Mouse (Mus musculus) hindbrain, embryonic 15.5 days (tissue): ENCODE data around the gene Bend5. TPM values are rescaled to one million over a fixed set of nuclear protein-coding genes. Genes with fewer than 3 reads are reported as not detected.

Experiments
- ATAC-seq: fragments of 200-750 bp; cut with Nextera tagmentation; 2 replicates; pipeline ENCODE4 v1.8.0; 2017; ENCODE audit warnings: low read depth, moderate number of reproducible peaks, moderate TSS enrichment; ENCODE audit not compliant: low FRiP score
- H3K27ac ChIP-seq: fragments of 300-500 bp; sonication (generic); replicated peaks from 2 replicates; pipeline ENCODE4 v1.5.1; 2015; ENCODE audit warnings: mild to moderate bottlenecking, inconsistent platforms
- H3K27me3 ChIP-seq: fragments of 300-500 bp; sonication (generic); 2 replicates; pipeline ENCODE4 v1.6.1; 2015; ENCODE audit warnings: control low read depth, inconsistent platforms
- H3K36me3 ChIP-seq: fragments of 300-500 bp; sonication (generic); 2 replicates; pipeline ENCODE4 v1.6.1; 2015; ENCODE audit warnings: control low read depth, inconsistent platforms
- H3K4me1 ChIP-seq: fragments of 300-500 bp; sonication (generic); replicated peaks from 2 replicates; pipeline ENCODE4 v1.6.1; 2015; ENCODE audit warnings: control low read depth, inconsistent platforms
- H3K4me2 ChIP-seq: fragments of 300-500 bp; sonication (generic); 2 replicates; pipeline ENCODE4 v1.6.1; 2015; ENCODE audit warnings: moderate library complexity, mild to moderate bottlenecking, inconsistent platforms
- H3K4me3 ChIP-seq: fragments of 300-500 bp; sonication (generic); 2 replicates; pipeline ENCODE4 v1.5.1; 2015; ENCODE audit warnings: mild to moderate bottlenecking, inconsistent platforms
- H3K9ac ChIP-seq: fragments of 300-500 bp; sonication (generic); 2 replicates; pipeline ENCODE4 v1.6.1; 2015; ENCODE audit warnings: inconsistent platforms
- H3K9me3 ChIP-seq: fragments of 300-500 bp; sonication (generic); 2 replicates; pipeline ENCODE4 v1.6.1; 2016; ENCODE audit warnings: control low read depth, inconsistent platforms
- WGBS: fragments of 180-500 bp; shearing (Covaris S2); methylation state at CpG from one replicate; pipeline ENCODE4 v1.1.7; 2015; 5-methylcytosine and 5-hydroxymethylcytosine counted together
- polyA plus RNA-seq: library from polyadenylated mRNA; unstranded; fragments of >200 nt; fragmentation: Nextera tagmentation; extraction: Ambion mirVana; gene quantifications from 2 replicates; pipeline ENCODE4 v1.2.1, GENCODE M21; 2015

Bend5 gene
- polyA plus RNA-seq, 1 experiment from 2014 or later, result 57.5 TPM

GRCm38 (mm10) chr4:111417716-111418115, 2.9 kb downstream of the Bend5 start:
- Histone ChIP-seq H3K4me1 (peaks cover 54% of the 10 kb centered on the region), H3K27ac (no peak overlapping the region), H3K27me3 (no peaks in the 10 kb centered on the region), H3K36me3 (no peaks in the 10 kb centered on the region), H3K9ac (no peak overlapping the region), H3K4me2 (peak overlapping the region; percentile 79; the same call in 1 of the 2 replicates), H3K4me3 (no peak overlapping the region), H3K9me3 (no peaks in the 10 kb centered on the region)
- 88% methylated on average over 5 of the region's 5 CpGs for WGBS
- no peak for ATAC-seq

- no peak overlapping the region for H3K4me3 ChIP-seq
- peaks cover 53% of the 10 kb centered on the region for H3K4me1 ChIP-seq
- WGBS, result 81% methylated on average over 1 of the region's 1 CpGs
- H3K9ac ChIP-seq, result no peak overlapping the region
- H3K9me3 ChIP-seq, result no peaks in the 10 kb centered on the region
- no peak overlapping the region for H3K4me2 ChIP-seq
- no peak for ATAC-seq
- no peaks in the 10 kb centered on the region for H3K36me3 ChIP-seq
- no peaks in the 10 kb centered on the region for H3K27me3 ChIP-seq
- H3K27ac ChIP-seq, result no peak overlapping the region
Observed at GRCm38 (mm10) chr4:111419476-111419875, 4.7 kb downstream of the Bend5 start.

- H3K27ac ChIP-seq, result no peak overlapping the region
- no peaks in the 10 kb centered on the region for H3K9me3 ChIP-seq
- no peaks in the 10 kb centered on the region for H3K27me3 ChIP-seq
- WGBS, result 74% methylated on average over 3 of the region's 3 CpGs
- H3K4me2 ChIP-seq, result no peak overlapping the region
- H3K4me1 ChIP-seq, result peaks cover 53% of the 10 kb centered on the region
- no peak overlapping the region for H3K9ac ChIP-seq
- H3K4me3 ChIP-seq, result no peak overlapping the region
- no peak for ATAC-seq
- peaks cover under 1% of the 10 kb centered on the region; the same call in 1 of the 2 replicates for H3K36me3 ChIP-seq
Observed at GRCm38 (mm10) chr4:111420031-111420430, 5.2 kb downstream of the Bend5 start.

- H3K27ac ChIP-seq, result no peak overlapping the region
- H3K9ac ChIP-seq, result no peak overlapping the region
- H3K4me2 ChIP-seq, result no peak overlapping the region
- no peak overlapping the region for H3K4me3 ChIP-seq
- H3K27me3 ChIP-seq, result no peaks in the 10 kb centered on the region
- H3K4me1 ChIP-seq, result peaks cover 47% of the 10 kb centered on the region
- no peak for ATAC-seq
- peaks cover 5% of the 10 kb centered on the region; the same call in 1 of the 2 replicates for H3K36me3 ChIP-seq
- no peaks in the 10 kb centered on the region for H3K9me3 ChIP-seq
- 93% methylated on average over 4 of the region's 4 CpGs for WGBS
Observed at GRCm38 (mm10) chr4:111420955-111421354, 6.1 kb downstream of the Bend5 start.

GRCm38 (mm10) chr4:111421785-111422184, 7.0 kb downstream of the Bend5 start:
- H3K4me1 ChIP-seq, result peaks cover 39% of the 10 kb centered on the region
- no peak overlapping the region for H3K9ac ChIP-seq
- no peak overlapping the region for H3K4me3 ChIP-seq
- H3K36me3 ChIP-seq, result peaks cover 5% of the 10 kb centered on the region; the same call in 1 of the 2 replicates
- 94% methylated on average over 6 of the region's 6 CpGs for WGBS
- H3K27ac ChIP-seq, result no peak overlapping the region
- no peak for ATAC-seq
- no peaks in the 10 kb centered on the region for H3K9me3 ChIP-seq
- H3K27me3 ChIP-seq, result no peaks in the 10 kb centered on the region
- H3K4me2 ChIP-seq, result no peak overlapping the region

- no peak overlapping the region for H3K9ac ChIP-seq
- no peaks in the 10 kb centered on the region for H3K27me3 ChIP-seq
- H3K9me3 ChIP-seq, result no peaks in the 10 kb centered on the region
- H3K27ac ChIP-seq, result no peak overlapping the region
- H3K4me1 ChIP-seq, result peaks cover 20% of the 10 kb centered on the region; the same call in 1 of the 2 replicates
- H3K36me3 ChIP-seq, result peaks cover 5% of the 10 kb centered on the region; the same call in 1 of the 2 replicates
- WGBS, result 98% methylated on average over 1 of the region's 1 CpGs
- ATAC-seq, result no peak
- no peak overlapping the region for H3K4me3 ChIP-seq
- H3K4me2 ChIP-seq, result no peak overlapping the region
Observed at GRCm38 (mm10) chr4:111424371-111424950, 9.7 kb downstream of the Bend5 start.

DNA sequence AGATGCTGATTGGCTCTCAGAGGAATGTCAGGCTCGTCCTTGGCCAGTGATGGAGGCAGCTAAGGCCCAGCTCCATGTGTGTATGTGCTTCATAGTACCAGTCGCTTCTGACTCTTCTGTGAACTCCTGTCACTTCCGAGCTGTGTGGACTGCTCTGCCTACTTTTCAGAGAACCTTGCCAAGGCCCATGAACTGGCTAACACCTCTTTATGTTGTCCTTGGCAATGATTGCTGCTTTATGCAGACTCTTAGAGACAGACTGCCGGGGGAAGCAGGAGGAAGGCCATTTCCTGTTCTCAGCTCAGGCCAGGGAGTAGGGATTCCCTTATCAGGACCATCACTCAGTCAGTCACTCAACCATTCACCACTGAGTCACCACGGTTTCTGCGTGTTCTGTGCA, 10.4 kb downstream of the Bend5 start:
- 0 out of 2 replicates have a peak, but pooled peaks have one; percentile 39 for ATAC-seq
- peaks cover 5% of the 10 kb centered on the region; the same call in 1 of the 2 replicates for H3K36me3 ChIP-seq
- H3K27ac ChIP-seq, result no peak overlapping the region
- H3K9ac ChIP-seq, result no peak overlapping the region
- no peaks in the 10 kb centered on the region for H3K9me3 ChIP-seq
- H3K27me3 ChIP-seq, result no peaks in the 10 kb centered on the region
- H3K4me1 ChIP-seq, result peaks cover 14% of the 10 kb centered on the region; the same call in 1 of the 2 replicates
- 75% methylated on average over 6 of the region's 6 CpGs for WGBS
- no peak overlapping the region for H3K4me2 ChIP-seq
- H3K4me3 ChIP-seq, result no peak overlapping the region

DNA sequence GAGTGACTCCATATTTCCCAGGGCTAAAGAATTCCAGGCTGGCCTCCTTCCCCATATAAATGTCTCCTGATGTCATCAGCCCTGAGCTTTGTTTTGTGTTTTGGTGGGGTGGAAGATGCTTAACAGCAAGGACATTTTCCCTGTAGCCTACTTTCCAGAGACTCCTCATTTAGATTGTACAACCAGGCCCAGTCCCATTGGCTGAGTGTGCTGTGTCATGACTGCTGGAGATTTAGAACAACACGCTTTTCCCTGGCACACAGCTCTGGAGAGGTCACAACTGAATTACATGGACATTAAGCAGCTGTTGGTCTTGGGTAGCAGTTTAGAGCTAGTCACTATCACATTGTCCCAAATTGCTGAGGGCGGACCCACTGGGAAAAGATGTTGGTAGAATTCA, 16.4 kb downstream of the Bend5 start:
- H3K4me2 ChIP-seq, result no peak overlapping the region
- H3K9ac ChIP-seq, result no peak overlapping the region
- no peak overlapping the region for H3K27ac ChIP-seq
- 76% methylated on average over 2 of the region's 2 CpGs for WGBS
- H3K9me3 ChIP-seq, result no peaks in the 10 kb centered on the region
- no peaks in the 10 kb centered on the region for H3K27me3 ChIP-seq
- ATAC-seq, result no peak
- no peak overlapping the region for H3K4me3 ChIP-seq
- peaks cover 28% of the 10 kb centered on the region for H3K36me3 ChIP-seq
- 0 out of 2 replicates have a peak, but pooled peaks cover 6% of the 10 kb centered on the region for H3K4me1 ChIP-seq

- Histone ChIP-seq H3K9ac (no peak overlapping the region), H3K36me3 (peaks cover 34% of the 10 kb centered on the region), H3K9me3 (no peaks in the 10 kb centered on the region), H3K27ac (no peak overlapping the region), H3K4me2 (no peak overlapping the region), H3K27me3 (no peaks in the 10 kb centered on the region), H3K4me1 (0 out of 2 replicates have a peak, but pooled peaks cover 6% of the 10 kb centered on the region), H3K4me3 (no peak overlapping the region)
- ATAC-seq, result no peak
- 55% methylated on average over 5 of the region's 5 CpGs for WGBS
Observed at GRCm38 (mm10) chr4:111432013-111432412, 17.2 kb downstream of the Bend5 start.

DNA sequence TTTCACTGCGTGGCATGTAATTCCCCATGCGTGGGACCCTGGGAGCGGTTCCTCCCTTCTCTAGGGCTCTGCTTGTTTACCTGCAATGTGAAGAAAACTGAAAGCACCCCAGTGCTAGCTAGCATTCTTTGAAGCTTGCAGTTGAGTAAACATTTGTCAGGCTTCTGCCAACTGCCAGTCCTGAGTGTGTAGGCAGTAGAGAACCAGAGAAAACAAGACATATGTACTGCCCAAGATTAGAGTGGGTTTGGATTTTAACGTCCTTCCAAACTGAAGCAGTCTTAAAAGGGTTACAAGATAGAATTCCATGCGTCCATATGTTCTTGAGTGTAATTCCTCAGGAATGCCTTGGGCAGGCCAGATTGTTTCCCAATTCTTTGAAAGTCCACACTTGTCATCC, 17.6 kb downstream of the Bend5 start:
- Histone ChIP-seq H3K4me3 (no peak overlapping the region), H3K4me1 (0 out of 2 replicates have a peak, but pooled peaks cover 6% of the 10 kb centered on the region), H3K4me2 (no peak overlapping the region), H3K9ac (no peak overlapping the region), H3K27ac (no peak overlapping the region), H3K9me3 (no peaks in the 10 kb centered on the region), H3K36me3 (peaks cover 35% of the 10 kb centered on the region), H3K27me3 (no peaks in the 10 kb centered on the region)
- ATAC-seq, result no peak
- 76% methylated on average over 5 of the region's 5 CpGs for WGBS

- H3K4me3 ChIP-seq, result no peak overlapping the region
- ATAC-seq, result no peak
- no peak overlapping the region for H3K9ac ChIP-seq
- peaks cover 9% of the 10 kb centered on the region; the same call in 1 of the 2 replicates for H3K36me3 ChIP-seq
- no peak overlapping the region for H3K4me2 ChIP-seq
- H3K9me3 ChIP-seq, result no peaks in the 10 kb centered on the region
- no peaks in the 10 kb centered on the region for H3K27me3 ChIP-seq
- H3K27ac ChIP-seq, result no peak overlapping the region
- peaks cover 37% of the 10 kb centered on the region for H3K4me1 ChIP-seq
- 85% methylated on average over 1 of the region's 1 CpGs for WGBS
Observed at GRCm38 (mm10) chr4:111441709-111442108, 26.9 kb downstream of the Bend5 start.

- ATAC-seq, result peak; percentile 9; the same call in 1 of the 2 replicates
- 57% methylated on average over 1 of the region's 1 CpGs for WGBS
- Histone ChIP-seq H3K27me3 (no peaks in the 10 kb centered on the region), H3K4me3 (no peak overlapping the region), H3K9ac (no peak overlapping the region), H3K36me3 (peaks cover 5% of the 10 kb centered on the region; the same call in 1 of the 2 replicates), H3K27ac (peak overlapping the region; percentile 52; the same call in 1 of the 2 replicates), H3K9me3 (no peaks in the 10 kb centered on the region), H3K4me1 (peaks cover 37% of the 10 kb centered on the region), H3K4me2 (no peak overlapping the region)
Observed at GRCm38 (mm10) chr4:111442435-111443238, 27.8 kb downstream of the Bend5 start.
